Mouse (Mus musculus) ES-Bruce4 (cell line): Measurements from ENCODE around the gene Gm28043. TPM values are rescaled to one million over a fixed set of nuclear protein-coding genes. Genes with fewer than 3 reads are reported as not detected.

Source experiments
- H3K27ac ChIP-seq: 2 replicates; pipeline ENCODE4 v1.5.1; 2012; ENCODE audit warnings: low read length, inconsistent platforms; ENCODE audit not compliant: insufficient read depth
- H3K27me3 ChIP-seq: 2 replicates; pipeline ENCODE4 v1.6.1; 2012; ENCODE audit warnings: mild to moderate bottlenecking, low read length, inconsistent platforms; ENCODE audit not compliant: control insufficient read depth, poor library complexity, insufficient read depth, severe bottlenecking
- H3K36me3 ChIP-seq: 2 replicates; pipeline ENCODE4 v1.6.1; 2012; ENCODE audit warnings: inconsistent platforms, mild to moderate bottlenecking, low read length, moderate library complexity; ENCODE audit not compliant: control insufficient read depth, poor library complexity, insufficient read depth, severe bottlenecking
- H3K4me1 ChIP-seq: one replicate; pipeline ENCODE4 v1.8.1; 2011; ENCODE audit warnings: low read length; ENCODE audit not compliant: control insufficient read depth, insufficient read depth
- H3K4me3 ChIP-seq: 2 replicates; pipeline ENCODE4 v1.5.1; 2011; ENCODE audit warnings: low read depth, mild to moderate bottlenecking, low read length
- H3K9ac ChIP-seq: 2 replicates; pipeline ENCODE4 v1.6.1; 2012; ENCODE audit warnings: low read depth, mild to moderate bottlenecking, inconsistent platforms; ENCODE audit not compliant: poor library complexity, severe bottlenecking
- H3K9me3 ChIP-seq: replicated peaks from 2 replicates; pipeline ENCODE4 v1.6.1; 2012; ENCODE audit warnings: mild to moderate bottlenecking, low read length, inconsistent platforms; ENCODE audit not compliant: control insufficient read depth, poor library complexity, insufficient read depth, severe bottlenecking
- CTCF ChIP-seq: IDR thresholded peaks from one replicate; pipeline ENCODE4 v1.8.1; 2011; ENCODE audit warnings: low read depth, low read length
- EP300 ChIP-seq: IDR thresholded peaks from 2 replicates; pipeline ENCODE4 v1.6.1; 2011; ENCODE audit warnings: low read depth, low read length; ENCODE audit not compliant: insufficient read depth
- POLR2A ChIP-seq: IDR thresholded peaks from one replicate; pipeline ENCODE4 v1.8.1; 2011; ENCODE audit warnings: low read length; ENCODE audit not compliant: insufficient read depth
- polyA plus RNA-seq: library from polyadenylated mRNA; stranded (reverse); fragments of >200 nt; gene quantifications from 2 replicates; pipeline ENCODE4 v1.2.4, GENCODE M21; 2011; ENCODE audit warnings: low read depth; ENCODE audit not compliant: missing spikeins, insufficient read depth, insufficient read length

Gm28043 gene
- polyA plus RNA-seq, 1 experiment, result 4.8 TPM

GRCm38 (mm10) chr17:29640971-29641370 lies 26.3 kb downstream of the Gm28043 start:
- no peaks in the 10 kb centered on the region for H3K9me3 ChIP-seq
- H3K4me3 ChIP-seq, result no peak overlapping the region
- TF ChIP-seq EP300, result no peak
- no peaks in the 10 kb centered on the region for H3K27me3 ChIP-seq
- H3K4me1 ChIP-seq, result peaks cover 7% of the 10 kb centered on the region
- H3K36me3 ChIP-seq, result 0 out of 2 replicates have a peak, but pooled peaks cover 3% of the 10 kb centered on the region
- no peak overlapping the region for H3K27ac ChIP-seq
- H3K9ac ChIP-seq, result no peak overlapping the region

DNA sequence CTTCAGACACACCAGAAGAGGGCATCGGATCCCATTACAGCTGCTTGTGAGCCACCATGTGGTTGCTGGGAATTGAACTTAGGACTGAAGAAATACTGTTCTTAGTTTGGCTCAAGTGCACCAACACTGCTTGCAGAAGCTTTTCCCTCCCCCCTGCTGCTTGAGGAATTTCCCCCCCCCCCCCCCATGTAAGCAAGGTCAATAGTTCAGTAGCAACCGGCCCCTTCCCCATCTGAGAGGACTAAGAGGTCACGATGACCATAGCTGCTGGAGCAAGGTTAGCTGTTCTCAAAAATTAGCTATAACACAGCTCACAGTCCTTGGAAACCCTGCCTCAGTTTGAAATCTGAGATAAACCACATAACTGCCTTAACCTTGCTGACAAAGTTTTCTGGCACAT lies 27.5 kb downstream of the Gm28043 start:
- TF ChIP-seq EP300, result no peak
- no peak for TF ChIP-seq POLR2A
- no peak for TF ChIP-seq CTCF
- Histone ChIP-seq H3K9me3 (no peaks in the 10 kb centered on the region), H3K27ac (no peak overlapping the region), H3K36me3 (0 out of 2 replicates have a peak, but pooled peaks cover 3% of the 10 kb centered on the region), H3K27me3 (no peaks in the 10 kb centered on the region), H3K4me1 (peaks cover 7% of the 10 kb centered on the region), H3K4me3 (no peak overlapping the region), H3K9ac (no peak overlapping the region)

- no peaks in the 10 kb centered on the region for H3K9me3 ChIP-seq
- no peaks in the 10 kb centered on the region for H3K4me1 ChIP-seq
- peaks cover 2% of the 10 kb centered on the region for H3K36me3 ChIP-seq
- no peak overlapping the region for H3K27ac ChIP-seq
- no peak for TF ChIP-seq EP300
- no peak for TF ChIP-seq CTCF
- TF ChIP-seq POLR2A, result no peak
- H3K27me3 ChIP-seq, result no peaks in the 10 kb centered on the region
- no peak overlapping the region for H3K4me3 ChIP-seq
- no peak overlapping the region for H3K9ac ChIP-seq
Observed at GRCm38 (mm10) chr17:29658249-29658648, 43.6 kb downstream of the Gm28043 start.

DNA sequence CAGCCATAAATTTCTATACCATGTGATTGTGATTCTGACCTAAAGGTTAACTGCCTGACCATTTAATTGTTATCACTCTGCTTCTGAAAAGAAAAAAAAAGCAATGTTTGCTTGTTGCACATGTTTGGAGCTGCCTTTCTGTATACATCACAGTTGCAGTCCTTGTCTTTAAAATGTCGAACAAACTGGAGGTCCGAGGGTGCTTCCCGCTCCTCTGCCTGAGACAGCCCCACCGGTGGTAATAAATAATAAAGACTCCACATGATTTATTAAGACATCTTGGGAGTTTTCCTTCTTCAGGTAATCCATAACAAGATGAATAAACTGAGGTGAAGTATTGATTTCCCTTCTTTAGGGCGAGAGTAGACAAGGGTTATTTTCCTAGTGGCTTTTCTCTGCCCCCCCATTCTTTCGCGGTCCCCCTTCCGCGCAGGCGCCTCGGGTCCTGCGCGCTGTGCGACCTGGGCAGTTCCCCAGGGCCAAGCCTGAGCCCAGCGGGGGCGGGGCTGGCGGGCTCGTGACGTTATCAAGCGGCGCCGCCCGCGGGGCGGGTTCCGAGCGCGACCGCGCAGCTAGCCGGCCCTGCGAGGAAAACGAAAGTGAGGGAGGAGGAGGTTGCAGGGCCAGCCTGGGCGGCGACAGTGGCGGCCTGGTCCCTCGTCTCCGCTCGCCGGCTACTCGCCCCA lies 45.5 kb downstream of the Gm28043 start, which contains the start of gene Cmtr1:
Gene Cmtr1 (plus strand): TSS at position 520 of the 686 bp plus-strand sequence.
- H3K4me3 ChIP-seq, result peak within 1 kb of the TSS; percentile 96
- H3K9ac ChIP-seq, result peak within 1 kb of the TSS; percentile 74
- peaks cover 13% of the 10 kb centered on the region for H3K36me3 ChIP-seq
- no peak for TF ChIP-seq POLR2A
- no peak for TF ChIP-seq CTCF
- no peak for TF ChIP-seq EP300
- no peaks in the 10 kb centered on the region for H3K4me1 ChIP-seq
- H3K9me3 ChIP-seq, result no peaks in the 10 kb centered on the region
- H3K27ac ChIP-seq, result no peak within 1 kb of the TSS
- no peaks in the 10 kb centered on the region for H3K27me3 ChIP-seq

DNA sequence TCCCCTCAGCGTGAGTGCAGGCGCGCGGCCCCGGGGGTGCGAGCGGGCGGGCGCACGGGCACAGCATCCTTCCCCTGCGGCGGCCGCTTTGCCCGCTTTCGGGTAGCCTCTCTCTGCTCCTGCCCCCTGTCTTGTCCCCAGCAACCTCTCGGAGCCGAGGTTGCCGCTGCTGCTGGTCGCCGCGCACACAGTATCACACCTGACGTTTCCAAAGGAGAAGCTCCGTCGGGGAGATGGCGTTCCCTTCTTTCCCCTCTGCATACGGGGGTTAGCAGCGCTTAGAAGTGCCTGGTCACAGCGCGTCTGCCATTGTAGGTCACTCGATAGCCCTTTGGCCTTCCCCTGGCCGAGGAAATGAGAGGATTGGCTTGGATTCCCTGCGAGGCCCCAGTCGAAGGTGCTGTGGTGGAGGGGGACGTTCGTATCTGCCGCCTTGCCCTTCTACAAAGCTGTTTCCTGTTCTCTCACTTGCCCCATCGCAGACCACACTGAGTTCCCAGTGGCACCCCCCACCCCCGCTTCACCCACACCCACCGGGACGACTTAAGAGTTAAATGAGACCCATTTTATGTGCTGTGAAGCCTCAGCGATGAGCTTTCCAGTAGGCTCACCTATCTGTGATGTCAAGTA lies 46.2 kb downstream of the Gm28043 start:
- Histone ChIP-seq H3K4me1 (no peaks in the 10 kb centered on the region), H3K4me3 (peak overlapping the region; percentile 96), H3K36me3 (peaks cover 13% of the 10 kb centered on the region), H3K9me3 (no peaks in the 10 kb centered on the region), H3K9ac (peak overlapping the region; percentile 74), H3K27ac (no peak overlapping the region), H3K27me3 (no peaks in the 10 kb centered on the region)
- TF ChIP-seq EP300, result no peak
- TF ChIP-seq CTCF, result no peak
- no peak for TF ChIP-seq POLR2A

GRCm38 (mm10) chr17:29662145-29662544 lies 47.5 kb downstream of the Gm28043 start:
- peaks cover 17% of the 10 kb centered on the region for H3K36me3 ChIP-seq
- TF ChIP-seq POLR2A (no peak), CTCF (no peak), EP300 (no peak)
- no peaks in the 10 kb centered on the region for H3K4me1 ChIP-seq

More at GRCm38 (mm10) chr17:29662145-29662544, 47.5 kb downstream of the Gm28043 start:
- H3K27me3 ChIP-seq, result no peaks in the 10 kb centered on the region
- no peak overlapping the region for H3K27ac ChIP-seq
- H3K4me3 ChIP-seq, result no peak overlapping the region
- H3K9me3 ChIP-seq, result no peaks in the 10 kb centered on the region
- H3K9ac ChIP-seq, result no peak overlapping the region
